Mouse (Mus musculus) gastrocnemius, postnatal 14 days (tissue): ENCODE data around the gene Smim12. TPM values are rescaled to one million over a fixed set of nuclear protein-coding genes. Genes with fewer than 3 reads are reported as not detected.
A peak's percentile ranks its signal among the peaks of the same experiment; 100 is the strongest.

ENCODE experiments used
- DNase-seq: peaks from one replicate; pipeline ENCODE4 v3.0.0; 2021; ENCODE audit warnings: mixed read lengths
- intact Hi-C: fragments of 180-260 bp; cut with DNase I; formaldehyde crosslinking; loops from one replicate; pipeline ENCODE4 v1.15.1; 2025; ENCODE audit warnings: low total_unique reads
- long read RNA-seq, 2 experiments: library from polyadenylated mRNA; stranded (forward); transcript quantifications; one replicate each; pipeline ENCODE4 v2.0.0; 2021
- total RNA-seq, 2 experiments: library from RNA; stranded (reverse); gene quantifications; 2 replicates each; pipeline ENCODE4 v1.2.3; 2021

Smim12 gene
- 10 to 100 TPM; 28.9 to 29.1 TPM for total RNA-seq
- long read RNA-seq, experiment 1, transcript Smim12-201 (2 exons, 1,022 nt): major isoform, 28 of 28 reads
- long read RNA-seq, experiment 1, partial matches to known transcripts: 0 of 28 reads
- long read RNA-seq, experiment 1, other reads (novel, unspliced or antisense): 0 of 28 reads
- long read RNA-seq, experiment 2, transcript Smim12-201 (2 exons, 1,022 nt): major isoform, 30 of 36 reads
- long read RNA-seq, experiment 2, partial matches to known transcripts: 5 of 36 reads
- long read RNA-seq, experiment 2, other reads (novel, unspliced or antisense): 1 of 36 reads

DNA sequence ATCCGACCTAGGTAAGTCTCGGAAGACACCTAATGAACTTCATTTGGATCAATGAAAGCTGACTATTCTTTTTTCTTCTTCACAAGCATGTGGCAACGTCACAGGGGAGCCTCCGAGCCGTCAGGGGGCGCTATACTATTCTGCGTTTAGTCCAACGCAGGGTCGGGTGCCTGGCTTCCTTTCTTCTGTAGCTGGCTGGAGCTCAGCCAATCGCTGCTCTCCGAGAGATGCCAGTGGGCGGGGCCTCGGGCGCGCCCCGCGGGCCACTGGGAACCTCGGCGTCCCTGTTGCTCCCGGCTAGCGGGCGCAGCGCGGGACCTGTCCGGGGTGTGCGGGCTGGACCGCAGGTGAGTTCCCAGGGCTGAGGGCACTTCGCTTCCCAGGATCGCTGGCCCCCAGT, at the start of gene Smim12:
Gene Smim12, plus strand, starts transcription at position 233 of the 400 bp plus-strand sequence.
- peak; percentile 98 for DNase-seq
- intact Hi-C loops: no loop called here

DNA sequence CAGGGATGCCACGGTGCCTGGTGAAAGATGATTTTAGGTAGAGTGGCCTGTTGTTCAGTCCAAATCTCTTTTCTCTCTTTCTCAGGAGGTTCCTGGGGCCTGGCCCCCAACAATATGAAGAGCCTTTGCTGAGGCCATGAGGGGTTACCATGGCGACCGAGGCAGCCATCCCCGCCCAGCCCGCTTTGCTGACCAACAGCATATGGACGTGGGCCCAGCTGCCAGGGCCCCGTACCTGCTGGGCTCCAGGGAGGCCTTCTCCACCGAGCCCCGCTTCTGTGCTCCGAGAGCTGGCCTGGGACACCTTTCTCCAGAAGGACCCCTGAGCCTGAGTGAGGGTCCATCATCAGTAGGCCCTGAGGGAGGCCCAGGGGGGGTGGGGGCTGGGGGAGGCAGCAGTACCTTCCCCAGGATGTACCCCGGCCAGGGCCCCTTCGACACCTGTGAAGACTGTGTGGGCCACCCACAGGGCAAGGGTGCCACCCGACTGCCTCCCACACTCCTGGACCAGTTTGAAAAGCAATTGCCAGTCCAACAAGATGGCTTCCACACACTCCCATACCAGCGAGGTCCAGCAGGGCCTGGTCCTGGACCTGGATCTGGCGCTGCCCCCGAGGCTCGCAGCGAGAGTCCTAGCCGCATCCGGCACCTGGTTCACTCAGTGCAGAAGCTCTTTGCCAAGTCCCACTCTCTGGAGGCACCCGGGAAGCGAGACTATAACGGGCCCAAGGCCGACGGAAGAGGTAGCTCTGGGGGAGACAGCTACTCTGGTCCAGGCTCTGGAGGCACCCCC, 48.9 kb upstream of the Smim12 start:
- intact Hi-C loops: no loop called here
- no peak for DNase-seq

DNA sequence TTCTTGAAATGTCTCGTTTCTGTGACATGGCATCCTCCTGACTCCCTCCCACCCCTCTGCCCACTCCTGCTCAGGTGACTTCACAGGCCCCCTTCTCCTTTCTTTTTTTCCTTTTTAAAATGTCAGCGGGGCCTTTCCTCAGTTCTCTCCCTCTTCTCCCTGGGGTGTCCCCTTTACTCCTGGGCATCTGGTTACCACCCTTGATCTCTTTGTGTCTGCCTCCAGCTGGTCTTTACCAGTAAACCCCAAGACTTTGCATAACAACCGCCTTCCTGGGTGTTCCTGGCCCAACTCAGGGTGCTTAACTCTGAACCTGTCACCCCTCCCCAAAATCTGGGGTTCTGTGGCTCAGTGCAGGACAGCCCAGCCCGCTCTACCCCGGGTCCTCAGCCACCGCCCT, 45.0 kb upstream of the Smim12 start:
- intact Hi-C loops: no loop called here
- no peak for DNase-seq

DNA sequence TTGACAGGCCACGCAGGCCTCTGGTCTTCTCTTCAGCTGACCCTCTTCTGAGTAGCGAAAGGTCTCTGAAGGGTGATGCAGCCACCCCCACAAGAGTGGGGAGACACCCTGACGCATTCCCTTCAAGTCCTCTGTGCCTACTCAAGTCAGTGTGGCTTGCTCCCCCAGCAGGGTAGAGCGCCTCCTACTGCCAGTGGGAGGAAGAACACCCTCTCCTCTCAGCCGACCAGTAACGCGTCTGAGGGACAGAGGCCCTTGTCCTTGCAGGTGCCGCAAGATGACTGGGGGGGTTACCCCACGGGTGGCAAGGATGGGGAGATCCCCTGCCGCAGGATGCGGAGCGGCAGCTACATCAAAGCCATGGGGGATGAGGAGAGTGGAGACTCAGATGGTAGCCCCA, 44.2 kb upstream of the Smim12 start:
- no peak for DNase-seq
- intact Hi-C loops: no loop called here

DNA sequence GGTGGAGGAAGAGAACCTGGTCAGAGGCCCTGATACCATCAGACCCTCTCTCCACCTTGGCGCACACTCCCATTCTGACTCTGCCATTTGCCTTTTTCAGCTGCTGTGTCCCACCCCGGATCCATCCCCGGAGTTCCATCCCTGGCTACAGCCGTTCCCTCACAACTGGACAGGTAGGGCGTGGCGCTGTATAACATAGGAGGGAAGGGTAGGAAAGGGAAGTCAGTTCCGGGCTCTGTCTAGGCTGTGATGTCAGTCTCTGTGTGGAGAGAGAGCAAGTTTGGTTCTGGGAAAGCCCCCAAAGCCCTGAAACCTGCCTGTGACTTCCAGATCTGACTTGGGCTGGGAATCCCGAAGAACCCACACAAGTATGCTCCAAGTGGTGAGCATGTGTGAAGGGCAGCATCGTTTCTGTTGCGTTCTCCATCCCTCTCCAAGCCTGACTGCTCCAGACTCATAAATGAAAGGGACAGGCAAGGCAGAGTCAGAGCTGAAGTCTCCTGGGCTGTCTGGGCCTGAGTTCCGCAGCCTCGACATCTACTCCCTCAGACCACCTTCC, 43.3 kb upstream of the Smim12 start:
- DNase-seq: no peak
- intact Hi-C loops: no loop called here

DNA sequence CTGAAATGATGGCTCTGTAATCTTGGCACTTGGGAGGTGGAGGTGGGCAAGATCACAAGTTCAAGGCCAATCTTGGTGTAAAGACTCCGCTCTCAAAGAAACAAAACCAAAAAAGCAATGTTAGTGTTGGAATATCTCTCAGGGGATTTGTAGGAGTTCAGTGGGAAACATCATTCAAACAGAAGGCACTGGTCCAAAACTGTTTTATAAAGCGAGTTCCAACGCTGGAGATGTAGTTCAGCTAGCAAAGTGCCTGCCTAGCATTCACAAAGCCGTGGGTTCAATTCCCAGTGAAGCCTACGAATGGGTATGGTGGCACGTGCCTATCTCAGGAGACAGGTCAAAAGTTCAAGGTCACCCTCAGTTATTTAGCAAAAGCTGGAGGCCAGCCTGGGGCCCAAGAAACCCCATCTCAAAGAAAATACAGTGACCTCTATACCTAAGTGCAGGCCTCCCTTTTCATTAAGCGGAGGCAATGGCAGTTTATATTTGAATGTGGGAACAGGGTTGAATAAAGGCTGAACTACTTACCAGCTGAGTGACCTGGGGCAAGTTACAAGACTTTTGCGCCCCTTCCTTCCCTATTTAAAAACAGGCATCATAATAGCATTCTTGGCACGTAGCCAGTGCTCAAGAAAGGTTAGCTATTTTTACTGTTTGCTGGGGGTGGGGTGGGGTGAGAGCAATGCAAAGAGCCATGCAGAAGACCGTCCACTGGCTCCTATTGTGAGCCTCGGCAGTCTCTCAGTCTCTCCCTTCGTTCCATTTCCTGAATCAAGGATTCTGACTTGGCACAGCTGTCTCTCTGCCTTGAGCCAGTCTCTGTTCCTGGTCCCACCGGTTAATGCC, 42.6 kb upstream of the Smim12 start:
- intact Hi-C loops: no loop called here
- DNase-seq: no peak

DNA sequence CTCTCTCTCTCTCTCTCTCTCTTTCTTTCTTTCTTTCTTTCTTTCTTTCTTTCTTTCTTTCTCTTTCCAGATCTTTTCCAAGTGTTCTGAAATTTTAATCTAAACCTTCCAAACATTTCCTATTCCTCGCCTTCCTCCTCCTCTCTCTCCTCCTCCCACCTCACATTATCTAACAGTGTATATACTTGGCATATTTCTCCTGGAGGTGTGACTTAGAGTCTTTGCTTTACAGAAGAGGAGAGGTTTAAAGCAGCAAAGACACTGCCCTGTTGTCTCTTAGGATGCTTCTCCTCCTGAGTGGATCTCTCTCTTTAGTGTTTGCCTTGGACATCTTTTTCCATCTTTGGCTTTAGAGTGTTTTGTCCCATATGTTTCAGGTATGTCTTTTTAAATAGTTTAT, 40.5 kb upstream of the Smim12 start:
- intact Hi-C loops: no loop called here
- no peak for DNase-seq

DNA sequence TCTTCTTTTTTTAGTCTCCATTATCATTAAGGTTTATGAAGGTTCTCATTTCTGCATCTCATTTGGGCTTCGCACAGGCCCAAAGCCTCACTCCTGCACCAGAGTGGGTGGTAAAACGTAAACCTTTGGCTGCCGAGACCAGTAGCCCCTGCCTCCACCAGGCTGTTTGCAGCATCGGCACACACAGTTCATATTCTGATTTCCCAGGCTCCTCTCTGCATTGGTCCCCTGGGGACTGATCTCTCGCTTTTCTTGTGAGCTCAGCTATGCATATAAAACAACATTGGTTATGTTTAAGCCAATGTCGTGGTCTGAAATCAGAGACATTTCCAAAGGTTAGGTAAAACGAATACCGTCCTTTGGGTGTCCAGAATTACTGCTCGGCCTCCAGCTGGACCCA, 32.3 kb upstream of the Smim12 start:
- intact Hi-C loops: no loop called here

DNA sequence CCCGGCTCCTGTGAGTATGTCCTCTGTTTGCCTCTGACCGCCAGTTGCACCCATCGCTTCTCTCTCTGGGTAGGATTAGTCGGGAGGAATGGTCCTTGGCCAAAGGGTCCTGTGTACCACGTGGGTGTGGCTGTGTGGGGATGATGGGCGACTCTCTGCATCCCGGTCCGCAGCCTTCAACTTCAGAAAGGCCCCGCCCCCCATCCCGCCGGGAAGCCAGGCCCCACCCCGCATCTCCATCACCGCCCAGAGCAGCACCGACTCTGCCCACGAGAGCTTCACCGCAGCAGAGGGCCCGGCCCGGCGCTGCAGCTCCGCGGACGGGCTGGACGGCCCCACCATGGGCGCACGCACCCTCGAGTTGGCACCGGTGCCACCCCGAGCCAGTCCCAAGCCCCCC, 29.1 kb upstream of the Smim12 start:
- no peak for DNase-seq
- intact Hi-C loops: no loop called here

More for the DNA sequence above, 32.3 kb upstream of the Smim12 start:
- DNase-seq: no peak

DNA sequence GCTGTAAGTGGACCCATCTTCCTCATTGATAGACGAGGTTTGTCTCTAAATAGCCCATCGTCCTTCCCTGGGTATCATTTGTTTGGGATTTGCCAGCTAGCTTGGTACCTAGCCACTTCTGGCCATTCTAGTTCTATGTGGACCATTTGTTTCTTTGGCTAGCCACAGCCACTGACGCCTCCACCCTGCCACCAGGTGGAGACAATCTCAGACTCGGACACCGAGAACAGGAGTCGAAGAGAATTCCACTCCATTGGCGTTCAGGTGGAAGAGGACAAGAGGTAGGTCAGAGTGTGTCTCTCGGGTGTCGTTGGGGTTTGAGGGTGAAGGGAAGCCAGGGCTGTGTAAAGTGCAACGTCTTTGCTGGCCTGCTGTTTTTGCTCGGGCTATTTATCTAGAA, 28.5 kb upstream of the Smim12 start:
- no peak for DNase-seq
- intact Hi-C loops: no loop called here

DNA sequence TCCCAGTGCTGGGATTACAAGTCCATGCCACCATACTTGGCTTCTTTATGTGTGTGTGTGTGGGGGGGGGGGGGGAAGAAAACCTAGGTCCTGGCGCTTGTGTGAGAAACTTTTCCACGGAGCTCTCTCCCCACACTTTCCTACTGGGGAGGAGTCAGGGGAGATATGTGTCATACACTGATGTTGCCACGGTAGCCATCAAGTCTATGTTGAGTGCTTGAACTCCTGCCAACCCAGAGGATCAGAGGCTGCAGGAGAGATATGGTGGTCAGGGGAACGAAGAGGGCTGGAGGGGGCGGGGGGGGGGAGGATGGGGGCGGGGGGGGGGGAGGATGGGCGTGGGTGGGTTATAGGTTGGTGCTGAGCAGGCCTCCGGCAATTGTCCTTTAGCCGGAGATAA, 27.8 kb upstream of the Smim12 start:
- DNase-seq: no peak
- intact Hi-C loops: no loop called here

DNA sequence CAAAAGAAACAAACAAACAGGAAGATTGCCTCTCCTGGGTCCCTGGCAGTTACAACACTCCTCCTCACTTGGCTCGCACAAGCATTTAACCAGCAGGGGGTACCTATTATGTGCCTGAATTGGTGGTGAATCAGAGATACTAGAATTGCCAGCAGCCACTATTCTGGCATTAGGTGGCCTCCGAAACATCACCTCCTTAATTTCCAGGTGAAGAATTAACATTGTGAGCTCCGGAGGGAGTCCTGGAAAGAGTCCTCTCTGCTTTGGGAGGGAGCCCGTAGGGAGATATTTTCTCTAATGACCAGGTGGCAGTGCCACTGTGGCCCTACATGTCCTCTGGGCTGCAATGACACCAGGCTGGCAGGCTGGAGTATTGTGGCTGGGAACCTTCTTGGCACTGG, 27.3 kb upstream of the Smim12 start:
- intact Hi-C loops: no loop called here
- DNase-seq: no peak

DNA sequence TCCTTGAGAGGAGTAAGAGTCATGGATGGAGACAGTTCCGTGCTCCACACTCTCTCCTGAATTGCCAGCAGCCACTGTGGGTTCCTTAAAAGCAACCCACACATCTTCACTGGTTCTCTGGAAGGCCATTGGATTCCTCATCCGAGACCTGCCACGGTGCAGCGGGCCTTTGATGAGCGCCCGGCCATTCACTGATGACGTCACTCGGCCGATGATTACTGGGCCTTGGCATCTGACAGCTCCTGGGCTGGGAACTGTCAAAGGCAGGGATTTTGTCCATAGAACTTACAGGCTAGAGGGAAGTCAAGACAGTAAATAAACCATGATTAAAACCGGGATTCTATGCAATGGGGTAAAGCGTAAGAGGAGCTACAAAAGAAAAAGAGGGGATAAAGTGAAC, 26.5 kb upstream of the Smim12 start:
- intact Hi-C loops: no loop called here
- DNase-seq: no peak

DNA sequence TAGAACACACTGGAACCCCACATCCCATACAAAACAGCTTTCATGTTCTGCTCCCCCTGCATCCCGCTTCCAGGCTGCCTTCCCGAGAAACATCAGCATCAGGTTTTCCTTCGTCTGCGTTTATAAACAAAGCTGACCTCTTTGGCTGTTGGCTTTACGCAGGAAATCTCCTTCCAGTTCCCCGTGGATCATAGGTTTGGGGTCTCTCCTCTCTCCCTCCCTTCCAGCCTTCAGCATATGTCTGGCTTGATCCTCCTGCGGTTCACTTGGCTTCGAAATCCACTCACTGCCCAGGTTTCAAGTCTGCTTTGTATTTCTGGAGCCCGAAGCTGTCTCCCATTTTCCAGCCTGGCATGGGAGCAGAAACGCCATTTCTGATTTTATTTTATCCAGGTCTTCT, 20.3 kb upstream of the Smim12 start:
- no peak for DNase-seq
- intact Hi-C loops: no loop called here

DNA sequence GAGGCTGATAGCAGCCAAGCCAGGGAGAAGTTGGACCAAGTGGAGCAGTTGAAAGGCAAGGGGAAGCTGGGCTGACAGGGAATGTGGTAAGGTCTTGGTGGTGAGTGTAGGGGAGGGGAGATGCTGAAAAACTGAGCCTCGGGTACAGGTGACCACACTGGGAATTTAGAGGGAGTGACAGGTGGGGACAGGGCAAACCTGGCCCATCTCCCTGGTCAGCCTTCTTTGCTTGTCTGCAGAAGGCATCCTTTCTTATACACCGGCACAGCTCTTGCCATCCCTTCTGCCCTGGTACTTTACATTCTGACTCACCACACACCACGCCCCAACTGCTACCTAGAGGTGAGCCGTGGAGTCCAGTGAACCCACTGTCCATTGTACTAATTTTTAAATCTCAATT, 19.8 kb upstream of the Smim12 start:
- intact Hi-C loops: no loop called here
- no peak for DNase-seq

DNA sequence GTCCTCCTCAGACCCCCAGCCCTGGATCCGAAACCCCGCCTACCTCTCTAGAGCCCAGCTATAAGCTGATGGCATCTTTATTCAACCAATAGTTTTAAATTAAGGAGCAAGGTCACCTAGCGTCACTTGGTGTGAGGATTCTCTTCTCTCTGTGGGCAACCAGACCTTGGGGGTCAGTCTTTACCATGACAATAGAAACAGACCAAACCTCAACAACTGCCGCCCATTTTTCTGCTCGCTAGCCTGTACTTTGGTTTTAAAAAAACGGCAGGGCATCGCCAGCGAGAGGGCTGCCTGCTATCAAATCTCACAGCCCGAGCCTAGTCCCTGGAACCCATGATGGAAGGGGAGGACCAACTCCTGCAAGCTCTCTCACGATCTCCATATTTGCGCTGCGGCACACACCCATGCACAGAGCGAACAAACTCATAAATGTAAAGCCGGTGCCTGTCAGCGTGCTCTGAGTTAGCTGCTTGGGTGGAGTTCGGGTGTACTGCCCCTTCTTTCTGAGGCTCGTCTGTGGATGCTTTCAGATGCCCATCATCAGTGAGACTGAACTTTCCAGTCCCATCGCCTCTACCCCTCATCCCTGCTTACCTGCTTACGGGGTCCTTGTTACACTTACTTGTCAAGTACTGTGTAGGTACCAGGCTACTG, 19.0 kb upstream of the Smim12 start:
- intact Hi-C loops: no loop called here
- no peak for DNase-seq

DNA sequence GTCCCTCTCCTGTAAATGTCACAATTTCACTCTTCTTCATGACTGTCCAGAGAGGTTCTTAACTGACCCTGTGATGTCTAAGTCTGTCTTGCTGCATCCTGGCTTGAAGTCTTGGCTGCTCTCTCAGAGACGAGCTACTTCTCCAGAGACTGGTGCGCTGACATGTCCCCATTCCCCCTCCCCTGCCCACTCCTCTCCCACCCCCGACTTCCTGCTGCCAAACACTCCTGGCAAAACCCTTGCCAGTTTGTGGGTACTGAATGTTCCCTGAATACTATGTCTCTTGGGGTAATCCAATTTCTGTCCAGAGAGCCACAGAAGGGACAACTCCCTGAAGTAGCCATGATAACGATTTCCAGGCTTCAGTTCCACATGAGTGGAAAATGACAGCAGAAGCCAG, 17.5 kb upstream of the Smim12 start:
- DNase-seq: no peak
- intact Hi-C loops: no loop called here

DNA sequence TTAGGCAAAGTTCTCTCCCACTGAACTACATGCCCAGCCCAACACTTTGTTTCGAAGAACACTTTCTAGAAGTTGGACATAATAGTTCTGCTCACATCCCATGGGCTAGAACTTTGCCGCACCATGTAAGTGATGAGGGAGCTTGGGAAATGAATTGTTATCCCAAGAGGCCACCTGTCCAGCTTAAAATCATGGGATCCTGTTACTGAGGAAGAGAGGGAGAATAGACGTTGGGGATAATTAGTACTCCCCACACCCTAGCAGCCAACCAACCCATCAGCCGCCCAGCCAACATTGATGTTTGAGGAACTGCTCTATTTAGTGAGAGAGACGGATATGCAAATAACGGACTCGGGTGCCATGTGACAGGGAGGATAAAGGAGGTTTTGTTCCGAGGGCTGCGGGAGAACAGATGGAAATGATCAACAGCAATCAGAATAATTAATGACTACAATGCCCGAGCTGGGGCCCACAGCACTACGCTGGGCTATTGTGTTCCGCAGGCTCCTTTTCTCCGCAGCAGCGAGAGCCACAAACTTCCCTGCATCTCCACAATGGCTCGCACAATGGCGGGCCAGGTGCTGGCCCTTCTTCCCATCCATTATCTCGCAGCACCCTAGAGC, 16.4 kb upstream of the Smim12 start:
- intact Hi-C loops: no loop called here
- no peak for DNase-seq

DNA sequence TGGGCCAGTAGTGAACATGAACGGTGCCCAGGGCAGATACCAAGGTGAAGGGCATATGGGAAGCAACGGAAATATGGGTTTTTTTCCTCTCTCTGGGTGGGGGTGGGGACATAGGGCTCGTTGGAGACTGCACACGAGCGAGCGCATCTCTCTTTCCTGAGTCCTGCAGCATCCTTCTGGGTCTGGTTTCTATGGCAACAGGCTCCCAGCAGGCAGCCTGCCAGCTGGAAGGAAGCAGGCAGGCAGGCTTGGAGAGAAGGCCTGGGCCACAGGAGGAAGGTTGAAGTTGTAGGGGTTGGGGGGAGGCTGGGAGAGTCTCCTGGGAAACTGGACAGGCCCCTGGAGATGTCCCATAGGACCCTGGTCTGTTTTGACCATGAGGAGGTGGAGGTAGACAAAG, 11.6 kb upstream of the Smim12 start:
- DNase-seq: no peak
- intact Hi-C loops: no loop called here
